ENCODE assay signal across 9 mouse cellular contexts in genomic region chr13:23270321-23271101, GRCm38 (mm10). TPM values are rescaled to one million over a fixed set of nuclear protein-coding genes. Genes with fewer than 3 reads are reported as not detected.
DNase-seq lines count a peak whose midpoint lies in the region; ATAC-seq and TF ChIP-seq lines count a peak whose summit lies in the region.
"Had no signal": no experiment of that assay in that cellular context is flagged by ENCODE, and none has a peak within 500 bp of the region (broad histone marks: within the 10 kb centered on the region; RNA-seq: fewer than 3 reads in every experiment).

No protein-coding gene starts in this region.

- H3K4me2 ChIP-seq in heart, embryonic 13.5 days = peak overlapping the region; percentile 71
- H3K4me2 ChIP-seq in neural tube, embryonic 15.5 days = peak overlapping the region; percentile 53

- H3K9me3 ChIP-seq in heart, embryonic 13.5 days = no peaks in the 10 kb centered on the region
- no peaks in the 10 kb centered on the region for H3K9me3 ChIP-seq in limb, embryonic 10.5 days (replicated peaks)
- no peaks in the 10 kb centered on the region for H3K9me3 ChIP-seq in neural tube, embryonic 15.5 days (replicated peaks)

- intact Hi-C loops in heart, postnatal 36 days (cut with DNase I) = no loop called here

- H3K27me3 ChIP-seq in heart, embryonic 13.5 days (replicated peaks) = peaks cover 6% of the 10 kb centered on the region; the same call in 1 of the 2 replicates
- no peaks in the 10 kb centered on the region for H3K27me3 ChIP-seq in limb, embryonic 10.5 days (ENCODE audit: low read depth, poor library complexity, severe bottlenecking)
- no peaks in the 10 kb centered on the region for H3K27me3 ChIP-seq in neural tube, embryonic 15.5 days (replicated peaks)

- peaks cover 11% of the 10 kb centered on the region; the same call in 1 of the 2 replicates for H3K4me1 ChIP-seq in heart, embryonic 13.5 days
- H3K4me1 ChIP-seq in limb, embryonic 10.5 days = peaks cover 10% of the 10 kb centered on the region
- peaks cover 6% of the 10 kb centered on the region; the same call in 1 of the 2 replicates for H3K4me1 ChIP-seq in neural tube, embryonic 15.5 days

- peak overlapping the region; percentile 42 for H3K4me3 ChIP-seq in heart, embryonic 13.5 days
- peak overlapping the region; percentile 53 for H3K4me3 ChIP-seq in limb, embryonic 10.5 days
- peak overlapping the region; percentile 44 for H3K4me3 ChIP-seq in neural tube, embryonic 15.5 days (replicated peaks)

- no peak for ATAC-seq in heart, embryonic 13.5 days (ENCODE audit: extremely low read depth, insufficient number of reproducible peaks, low FRiP score, low TSS enrichment)
- peak; percentile 97 for ATAC-seq in neural tube, embryonic 15.5 days (ENCODE audit: low FRiP score)

- no peak overlapping the region for H3K27ac ChIP-seq in heart, embryonic 13.5 days (replicated peaks)
- H3K27ac ChIP-seq in limb, embryonic 10.5 days = no peak overlapping the region
- peak overlapping the region; percentile 65; the same call in 1 of the 2 replicates for H3K27ac ChIP-seq in neural tube, embryonic 15.5 days (replicated peaks)

- H3K36me3 ChIP-seq in heart, embryonic 13.5 days = no peaks in the 10 kb centered on the region
- no peaks in the 10 kb centered on the region for H3K36me3 ChIP-seq in limb, embryonic 10.5 days
- no peaks in the 10 kb centered on the region for H3K36me3 ChIP-seq in neural tube, embryonic 15.5 days

- 2% methylated on average over 34 of the region's 34 CpGs for WGBS in heart, embryonic 13.5 days
- 1% methylated on average over 34 of the region's 34 CpGs for WGBS in limb, embryonic 10.5 days
- 3% methylated on average over 34 of the region's 34 CpGs for WGBS in neural tube, embryonic 15.5 days

- no peak for DNase-seq in heart, postnatal 36 days
- DNase-seq in brain, embryonic 14.5 days (ENCODE audit: low read depth) = peak; percentile 77
- peak; percentile 78 to 83 for DNase-seq in frontal cortex, postnatal 36 days (ENCODE audit: low spot score in 2 of 2)
- DNase-seq in limb, embryonic 10.5 days (ENCODE audit: low spot score) = peak; percentile 70
- no peak for DNase-seq in ovary, postnatal 14 days (ENCODE audit: low spot score)
- DNase-seq in ovary, postnatal 10 days (ENCODE audit: low spot score) = no peak

- TF ChIP-seq CTCF in brain, embryonic 14.5 days (IDR thresholded peaks at IDR 0.05; ENCODE audit: borderline replicate concordance, extremely low read depth, insufficient read depth, insufficient read length) = no peak

- no peak for TF ChIP-seq POLR2A in brain, embryonic 14.5 days (IDR thresholded peaks at IDR 0.05; ENCODE audit: borderline replicate concordance, extremely low read depth, insufficient read depth, insufficient read length, poor library complexity, severe bottlenecking)

- peak overlapping the region; percentile 61 for H3K9ac ChIP-seq in heart, embryonic 13.5 days
- peak overlapping the region; percentile 48 for H3K9ac ChIP-seq in neural tube, embryonic 15.5 days (replicated peaks)

RNA-seq across cellular contexts. Expression of gene Vmn1r223, which starts 23.6 kb away (rescaled TPM):
- polyA plus RNA-seq in heart, embryonic 13.5 days (2015; fragmentation: Nextera tagmentation; extraction: Ambion mirVana) = not detected in 2 replicates
- total RNA-seq in heart, postnatal 36 days (2021) = not detected
- not detected in 2 replicates for polyA plus RNA-seq in brain, embryonic 14.5 days (2012; rRNA removed)
- 0.05 TPM in 1 of 2 replicates, not detected in the other for polyA plus RNA-seq in limb, embryonic 10.5 days (2016; fragmentation: Nextera tagmentation; extraction: Ambion mirVana)
- polyA plus RNA-seq in neural tube, embryonic 15.5 days (2015; fragmentation: Nextera tagmentation; extraction: Ambion mirVana) = not detected in 2 replicates
- total RNA-seq: neutrophil, adult 5-6 weeks had no signal

RNA-seq across cellular contexts. Expression of gene Vmn1r222, which starts 34.8 kb away (rescaled TPM):
- not detected in 2 replicates for polyA plus RNA-seq in heart, embryonic 13.5 days (2015; fragmentation: Nextera tagmentation; extraction: Ambion mirVana)
- not detected for total RNA-seq in heart, postnatal 36 days (2021)
- polyA plus RNA-seq in brain, embryonic 14.5 days (2012; rRNA removed) = not detected in 2 replicates
- not detected in 2 replicates for polyA plus RNA-seq in limb, embryonic 10.5 days (2016; fragmentation: Nextera tagmentation; extraction: Ambion mirVana)
- not detected in 2 replicates for polyA plus RNA-seq in neural tube, embryonic 15.5 days (2015; fragmentation: Nextera tagmentation; extraction: Ambion mirVana)
- total RNA-seq: neutrophil, adult 5-6 weeks had no signal

RNA-seq across cellular contexts. Expression of gene Vmn1r221, which starts 56.6 kb away (rescaled TPM):
- not detected in 2 replicates for polyA plus RNA-seq in heart, embryonic 13.5 days (2015; fragmentation: Nextera tagmentation; extraction: Ambion mirVana)
- not detected for total RNA-seq in heart, postnatal 36 days (2021)
- polyA plus RNA-seq in brain, embryonic 14.5 days (2012; rRNA removed) = not detected in 2 replicates
- polyA plus RNA-seq in limb, embryonic 10.5 days (2016; fragmentation: Nextera tagmentation; extraction: Ambion mirVana) = not detected in 2 replicates
- not detected in 2 replicates for polyA plus RNA-seq in neural tube, embryonic 15.5 days (2015; fragmentation: Nextera tagmentation; extraction: Ambion mirVana)

Comparison
In these comparisons a context has a peak if more than half of its experiments do, and no peak if none do; other contexts are left out.
1. DNase-seq: peak in brain, embryonic 14.5 days (single experiment), frontal cortex, postnatal 36 days (2 of 2) and limb, embryonic 10.5 days (single experiment); none in heart, postnatal 36 days (0 of 2), ovary, postnatal 14 days (single experiment) and ovary, postnatal 10 days (single experiment).
2. Peak in every context shown above with its lines, with median percentiles within 50 percentile points of each other: H3K4me3 ChIP-seq.